Mouse (Mus musculus) liver (tissue): Measurements from ENCODE around the gene Crybg1.

Experiments used
- DNase-seq: peaks from one replicate; pipeline ENCODE4 v3.0.0-alpha.2; 2020; ENCODE audit warnings: mixed read lengths

Gene Crybg1

DNA sequence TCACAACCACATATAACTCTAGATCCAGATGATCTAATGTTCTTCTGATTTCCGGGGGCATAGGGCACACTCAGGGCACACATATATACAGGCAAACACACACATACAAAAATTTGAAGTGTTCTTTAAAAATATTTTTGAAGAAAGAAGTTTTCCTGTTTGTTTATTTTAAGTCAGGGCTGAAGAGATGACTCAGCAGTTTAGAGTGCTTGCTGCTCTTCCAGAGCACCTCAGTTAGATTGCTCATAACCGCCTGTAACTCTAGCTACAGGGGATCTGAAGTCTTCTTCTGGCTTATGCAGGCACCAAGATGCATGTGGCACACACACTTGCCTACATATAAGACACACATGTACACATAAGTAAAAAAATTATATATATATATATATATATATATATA, 56.9 kb downstream of the Crybg1 start:
- no peak for DNase-seq

DNA sequence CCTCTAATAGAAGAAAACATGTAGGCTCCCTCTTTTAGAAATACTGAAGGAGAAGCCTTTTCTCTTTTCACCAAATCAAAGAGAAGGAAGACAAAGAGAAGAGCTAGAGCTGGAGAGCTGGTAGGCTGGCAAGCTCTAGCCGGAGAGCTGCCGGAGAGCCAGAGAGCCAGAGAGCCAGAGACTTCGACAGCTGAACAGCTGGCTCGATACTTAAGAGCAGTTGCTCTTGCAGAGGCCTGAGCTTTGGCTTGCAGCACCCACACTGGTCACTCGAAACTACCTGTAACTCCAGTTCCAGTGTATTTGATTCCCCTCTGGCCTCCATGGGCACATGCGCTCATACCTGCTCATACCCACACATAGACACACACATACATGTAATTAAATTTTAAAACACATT, 68.3 kb downstream of the Crybg1 start:
- DNase-seq: no peak

GRCm38 (mm10) chr10:44078799-44079521, 69.7 kb downstream of the Crybg1 start:
- DNase-seq: no peak

DNA sequence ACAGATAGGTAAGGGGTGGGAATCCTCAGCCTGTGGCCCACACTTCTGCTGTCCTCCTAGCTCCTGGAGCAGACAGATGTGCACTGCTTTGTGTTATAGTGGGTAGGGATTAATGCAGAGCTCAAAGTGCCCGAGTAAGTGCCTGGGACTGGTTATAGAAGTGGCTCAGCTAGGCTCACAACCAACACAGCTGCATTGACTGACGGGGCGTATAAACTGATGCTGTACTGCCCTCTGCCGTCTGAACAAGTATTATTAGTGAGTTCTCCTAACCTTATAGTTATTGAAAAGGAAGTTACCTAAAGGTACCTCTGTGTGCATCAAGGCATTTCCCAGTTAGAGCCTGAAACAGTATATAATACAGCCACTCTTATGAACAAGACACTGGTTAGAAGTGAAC, 77.6 kb downstream of the Crybg1 start:
- DNase-seq: peak; percentile 52

GRCm38 (mm10) chr10:44069131-44069530, 79.5 kb downstream of the Crybg1 start:
- peak; percentile 27 for DNase-seq

- no peak for DNase-seq
Measured at GRCm38 (mm10) chr10:44065848-44066360, 82.7 kb downstream of the Crybg1 start.

GRCm38 (mm10) chr10:44062981-44063380, 85.7 kb downstream of the Crybg1 start:
- DNase-seq: no peak

GRCm38 (mm10) chr10:44050913-44051312, 97.7 kb downstream of the Crybg1 start:
- no peak for DNase-seq

GRCm38 (mm10) chr10:44044727-44045126, 103.9 kb downstream of the Crybg1 start:
- DNase-seq: no peak

- no peak for DNase-seq
Measured at GRCm38 (mm10) chr10:44043630-44044029, 105.0 kb downstream of the Crybg1 start.

DNA sequence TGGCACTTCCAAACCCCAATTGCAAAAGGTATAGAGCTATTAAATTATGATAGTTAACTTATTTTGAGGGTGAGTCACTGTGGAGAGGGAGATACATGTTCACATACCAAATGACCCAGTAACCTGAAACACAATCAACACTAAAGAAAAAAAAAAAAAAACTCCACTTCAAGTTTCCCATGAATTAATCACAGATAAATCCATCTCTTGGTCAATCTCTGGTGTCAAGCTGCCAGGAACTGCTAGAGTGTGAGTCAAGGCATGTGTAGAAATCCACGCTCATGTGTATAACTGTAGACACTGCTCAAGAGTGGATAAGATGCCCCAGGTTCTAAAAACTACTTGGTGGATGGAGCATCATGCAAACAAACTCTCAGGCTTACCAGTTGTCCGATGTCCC, 109.5 kb downstream of the Crybg1 start:
- DNase-seq: no peak

DNA sequence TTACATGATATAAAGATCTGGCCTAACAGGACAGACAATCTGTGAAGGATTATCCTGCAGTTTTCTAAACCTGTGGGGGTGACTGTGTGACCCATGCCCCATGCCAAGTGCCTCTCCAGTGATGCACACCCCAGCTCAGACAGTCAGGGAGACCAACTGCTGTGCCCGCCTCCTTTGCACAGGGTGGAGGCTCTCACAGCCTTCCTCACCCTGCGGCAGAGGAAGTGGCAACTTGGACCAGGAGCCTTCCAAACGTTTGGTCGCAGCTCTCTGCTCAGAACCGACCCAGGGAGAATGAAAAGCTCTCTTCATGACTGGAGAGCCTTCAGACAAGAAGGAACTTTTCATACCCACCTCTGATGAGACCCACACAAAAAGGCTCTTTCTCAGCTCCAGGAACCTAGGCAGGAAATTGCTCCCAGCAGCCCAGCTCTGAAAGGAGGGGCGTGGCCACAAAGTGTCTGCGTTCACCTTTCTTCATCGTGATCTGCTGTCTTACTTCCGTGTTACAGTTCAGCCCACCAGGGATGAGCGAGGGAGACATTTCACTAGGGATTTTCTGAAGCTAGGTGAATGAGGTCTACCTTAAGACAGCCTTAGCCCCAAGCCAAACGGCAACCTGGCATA, 110.6 kb downstream of the Crybg1 start:
- DNase-seq: no peak

DNA sequence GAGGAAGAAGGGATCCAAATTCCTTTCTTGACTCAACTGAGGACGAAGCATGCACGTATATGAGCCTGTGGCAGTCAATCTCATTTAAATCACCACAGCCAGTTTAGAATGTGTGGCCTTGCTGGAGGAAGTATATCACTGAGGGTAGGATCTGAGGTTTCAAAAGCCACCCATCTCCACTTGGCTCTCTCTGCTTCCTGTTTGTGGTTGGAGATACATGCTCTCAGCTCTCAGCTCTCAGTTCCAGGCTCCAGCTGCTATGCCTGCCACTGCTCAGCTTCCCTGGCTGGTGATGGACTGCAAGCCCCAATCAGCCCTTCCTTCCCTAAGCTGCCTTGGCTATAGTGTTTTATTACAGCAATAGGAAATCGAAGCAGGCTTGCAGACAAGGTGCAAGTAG, 119.1 kb downstream of the Crybg1 start:
- no peak for DNase-seq

- DNase-seq: no peak
Measured at GRCm38 (mm10) chr10:44027226-44027625, 121.4 kb downstream of the Crybg1 start.

- no peak for DNase-seq
Measured at GRCm38 (mm10) chr10:44026105-44026504, 122.5 kb downstream of the Crybg1 start.

- DNase-seq: no peak
Measured at GRCm38 (mm10) chr10:44024705-44025104, 123.9 kb downstream of the Crybg1 start.

- no peak for DNase-seq
Measured at GRCm38 (mm10) chr10:44020141-44020540, 128.5 kb downstream of the Crybg1 start.

DNA sequence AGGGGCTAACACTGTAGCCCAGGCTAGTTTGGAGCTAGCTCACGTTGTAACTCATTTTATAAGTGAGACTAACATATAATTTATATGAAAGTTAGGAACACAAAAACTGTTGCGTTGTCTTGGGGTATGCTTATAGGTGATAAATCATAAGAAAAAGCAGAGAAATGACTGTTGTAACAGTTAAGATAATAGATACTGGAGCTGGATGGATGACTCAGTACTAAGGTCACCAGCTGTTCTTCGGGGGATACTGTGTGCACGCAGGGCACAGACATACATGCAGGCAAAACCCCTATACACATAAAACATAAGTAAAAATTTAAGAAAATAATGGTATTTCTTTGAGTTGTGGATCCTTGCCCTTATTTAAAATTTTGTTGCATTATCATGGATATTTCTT, 130.1 kb downstream of the Crybg1 start:
- no peak for DNase-seq

DNA sequence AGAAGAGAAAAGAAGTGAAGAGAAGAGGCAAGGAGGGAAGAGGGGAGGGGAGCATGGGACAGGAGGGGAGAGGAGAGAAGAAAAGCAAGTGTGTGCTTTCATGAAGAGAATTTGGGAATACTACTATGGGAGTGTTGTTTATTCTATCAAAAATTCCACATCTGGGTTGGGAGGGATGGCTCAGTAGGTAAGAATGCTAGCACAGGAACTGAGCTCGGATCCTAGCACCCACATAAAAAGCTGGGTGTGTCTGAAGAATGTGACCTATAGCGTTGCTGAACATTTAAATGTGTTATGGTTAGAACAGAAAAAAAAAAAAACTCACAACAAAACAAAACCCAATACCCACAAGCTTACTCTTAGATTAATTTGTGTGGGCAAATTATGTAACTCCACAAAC, 133.0 kb downstream of the Crybg1 start:
- DNase-seq: no peak

DNA sequence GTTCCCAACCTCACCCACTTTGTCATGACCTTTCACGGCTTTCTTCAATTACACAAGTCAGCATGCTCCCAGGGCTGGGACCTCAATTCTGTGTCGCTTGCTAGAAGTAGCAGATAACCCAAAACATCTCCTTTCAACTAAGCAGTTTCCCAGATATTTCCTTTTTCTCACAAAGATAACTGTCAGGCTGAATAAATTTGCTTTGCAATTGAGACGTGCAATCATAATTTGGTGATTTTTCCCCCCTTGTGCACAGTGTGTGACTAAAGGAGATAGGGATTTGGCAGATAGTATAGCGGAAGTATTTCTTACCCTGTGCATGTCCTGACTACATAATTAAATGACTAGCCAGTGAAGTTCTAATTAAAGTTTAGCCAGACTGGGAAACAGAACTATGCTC, 134.8 kb downstream of the Crybg1 start:
- no peak for DNase-seq

- no peak for DNase-seq
Measured at GRCm38 (mm10) chr10:44011408-44011807, 137.2 kb downstream of the Crybg1 start.

DNA sequence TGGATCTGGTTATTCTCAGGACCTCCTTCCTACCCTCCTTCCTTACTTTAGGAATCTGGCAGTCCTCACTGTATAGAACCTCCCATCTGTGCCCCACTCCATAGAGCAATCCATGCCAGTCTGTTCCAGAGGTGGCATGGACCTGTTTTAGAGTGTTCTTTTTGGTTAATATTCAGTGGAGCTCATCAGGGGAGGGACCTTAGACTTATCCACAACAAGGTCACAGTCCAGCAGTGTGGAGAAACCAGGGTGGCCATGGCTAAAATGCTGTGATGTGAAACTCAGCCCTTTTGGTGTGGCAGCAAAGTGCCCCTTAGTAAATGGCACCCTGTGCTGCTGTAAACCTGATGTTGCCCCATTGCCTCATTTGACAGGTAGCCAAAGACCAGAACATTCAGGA, 139.8 kb downstream of the Crybg1 start:
- DNase-seq: no peak

DNA sequence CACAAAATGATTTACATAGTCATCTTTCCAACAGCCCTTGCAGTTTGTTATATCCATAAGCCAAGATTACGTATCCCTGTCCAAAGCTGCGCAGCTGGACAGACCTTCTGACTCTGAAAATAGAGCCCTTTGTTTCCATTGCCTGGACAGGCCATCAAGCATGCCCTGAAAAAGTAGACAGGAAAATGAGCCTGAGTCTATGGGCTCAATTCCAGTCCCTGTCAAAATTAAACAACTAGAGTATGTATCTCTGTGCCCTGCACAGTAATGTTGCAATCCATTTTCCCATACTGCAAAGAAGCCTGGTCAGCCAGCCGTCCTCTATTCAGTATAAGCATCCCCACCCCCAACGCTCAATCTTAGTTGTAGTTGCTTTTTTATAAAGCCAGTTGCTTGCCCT, 141.8 kb downstream of the Crybg1 start:
- DNase-seq: no peak
